Mouse (Mus musculus): Measurements from ENCODE around the gene Helq. TPM values are rescaled to one million over a fixed set of nuclear protein-coding genes. Genes with fewer than 3 reads are reported as not detected.
A peak's percentile ranks its signal among the peaks of the same experiment; 100 is the strongest.

The Helq gene
- polyA plus RNA-seq (2015; fragmentation: Nextera tagmentation; extraction: Ambion mirVana) = 12.9 and 16.5 TPM in 2 replicates

GRCm38 (mm10) chr5:100798165-100798860 lies at the start of gene Helq, which contains the start of gene Mrps18c:
Gene Helq, minus strand, starts transcription at chr5:100798598.
Gene Mrps18c, plus strand, starts transcription at chr5:100798627.
- Histone ChIP-seq H3K9ac (replicated peaks; ENCODE audit: low read length) (peak within 1 kb of the TSS; percentile 83), H3K27me3 (ENCODE audit: insufficient read depth, low read length) (no peaks in the 10 kb centered on the region), H3K4me3 (ENCODE audit: low read length) (peak within 1 kb of the TSS; percentile 87), H3K9me3 (ENCODE audit: low read length) (no peaks in the 10 kb centered on the region), H3K27ac (ENCODE audit: low read length) (0 out of 2 replicates have a peak within 1 kb of the TSS, but pooled peaks have one; percentile 10), H3K36me3 (ENCODE audit: insufficient read depth, low read length) (peaks cover 10% of the 10 kb centered on the region; the same call in 1 of the 2 replicates), H3K4me1 (ENCODE audit: insufficient read depth, low read length) (peaks cover 14% of the 10 kb centered on the region), H3K4me2 (replicated peaks; ENCODE audit: low read depth, low read length) (peak within 1 kb of the TSS; percentile 94)
- peak; percentile 97 for ATAC-seq (ENCODE audit: low FRiP score, low TSS enrichment)
- under 1% methylated on average over 67 of the region's 67 CpGs for WGBS

GRCm38 (mm10) chr5:100847143-100847542 lies 48.7 kb upstream of the Helq start:
- H3K4me1 ChIP-seq (ENCODE audit: insufficient read depth, low read length) = peaks cover 17% of the 10 kb centered on the region
- H3K36me3 ChIP-seq (ENCODE audit: insufficient read depth, low read length) = no peaks in the 10 kb centered on the region
- H3K4me2 ChIP-seq (replicated peaks; ENCODE audit: low read depth, low read length) = peak overlapping the region; percentile 99
- ATAC-seq (ENCODE audit: low FRiP score, low TSS enrichment) = no peak
- H3K4me3 ChIP-seq (ENCODE audit: low read length) = peak overlapping the region; percentile 68
- 5% methylated on average over 2 of the region's 2 CpGs for WGBS
- peaks cover 3% of the 10 kb centered on the region for H3K9me3 ChIP-seq (ENCODE audit: low read length)
- peaks cover 31% of the 10 kb centered on the region for H3K27me3 ChIP-seq (ENCODE audit: insufficient read depth, low read length)
- H3K9ac ChIP-seq (replicated peaks; ENCODE audit: low read length) = no peak overlapping the region
- H3K27ac ChIP-seq (ENCODE audit: low read length) = no peak overlapping the region

GRCm38 (mm10) chr5:100846599-100846920 lies 48.2 kb upstream of the Helq start:
- WGBS = under 1% methylated on average over 22 of the region's 22 CpGs
- H3K9ac ChIP-seq (replicated peaks; ENCODE audit: low read length) = peak overlapping the region; percentile 64
- peak overlapping the region; percentile 68 for H3K4me3 ChIP-seq (ENCODE audit: low read length)
- peaks cover 17% of the 10 kb centered on the region for H3K4me1 ChIP-seq (ENCODE audit: insufficient read depth, low read length)
- no peaks in the 10 kb centered on the region for H3K36me3 ChIP-seq (ENCODE audit: insufficient read depth, low read length)
- H3K9me3 ChIP-seq (ENCODE audit: low read length) = peaks cover 9% of the 10 kb centered on the region
- ATAC-seq (ENCODE audit: low FRiP score, low TSS enrichment) = no peak; the same call in 1 of the 2 replicates
- no peak overlapping the region for H3K27ac ChIP-seq (ENCODE audit: low read length)
- H3K4me2 ChIP-seq (replicated peaks; ENCODE audit: low read depth, low read length) = peak overlapping the region; percentile 99
- H3K27me3 ChIP-seq (ENCODE audit: insufficient read depth, low read length) = peaks cover 31% of the 10 kb centered on the region

- Histone ChIP-seq H3K4me2 (replicated peaks; ENCODE audit: low read depth, low read length) (peak overlapping the region; percentile 99), H3K9me3 (ENCODE audit: low read length) (peaks cover 9% of the 10 kb centered on the region), H3K9ac (replicated peaks; ENCODE audit: low read length) (peak overlapping the region; percentile 64), H3K4me1 (ENCODE audit: insufficient read depth, low read length) (peaks cover 17% of the 10 kb centered on the region), H3K4me3 (ENCODE audit: low read length) (peak overlapping the region; percentile 68), H3K36me3 (ENCODE audit: insufficient read depth, low read length) (no peaks in the 10 kb centered on the region), H3K27ac (ENCODE audit: low read length) (no peak overlapping the region), H3K27me3 (ENCODE audit: insufficient read depth, low read length) (peaks cover 31% of the 10 kb centered on the region)
- peak; percentile 82 for ATAC-seq (ENCODE audit: low FRiP score, low TSS enrichment)
- WGBS = under 1% methylated on average over 52 of the region's 52 CpGs
These were observed 47.6 kb upstream of the Helq start for GRCm38 (mm10) chr5:100845848-100846598.

- ATAC-seq (ENCODE audit: low FRiP score, low TSS enrichment) = no peak; the same call in 1 of the 2 replicates
- Histone ChIP-seq H3K9ac (replicated peaks; ENCODE audit: low read length) (peak within 1 kb of the TSS; percentile 64), H3K9me3 (ENCODE audit: low read length) (peaks cover 9% of the 10 kb centered on the region), H3K36me3 (ENCODE audit: insufficient read depth, low read length) (no peaks in the 10 kb centered on the region), H3K4me1 (ENCODE audit: insufficient read depth, low read length) (peaks cover 17% of the 10 kb centered on the region), H3K27ac (ENCODE audit: low read length) (no peak within 1 kb of the TSS), H3K4me2 (replicated peaks; ENCODE audit: low read depth, low read length) (peak within 1 kb of the TSS; percentile 99), H3K27me3 (ENCODE audit: insufficient read depth, low read length) (peaks cover 31% of the 10 kb centered on the region), H3K4me3 (ENCODE audit: low read length) (peak within 1 kb of the TSS; percentile 68)
- WGBS = 0% methylated on average over 16 of the region's 16 CpGs
These were observed 47.1 kb upstream of the Helq start, which contains the start of gene Gpat3 for GRCm38 (mm10) chr5:100845485-100845847. Gene Gpat3, plus strand, starts transcription at chr5:100845713.

- Histone ChIP-seq H3K4me3 (ENCODE audit: low read length) (no peak overlapping the region), H3K27ac (ENCODE audit: low read length) (no peak overlapping the region), H3K27me3 (ENCODE audit: insufficient read depth, low read length) (peaks cover 31% of the 10 kb centered on the region), H3K4me1 (ENCODE audit: insufficient read depth, low read length) (peaks cover 17% of the 10 kb centered on the region), H3K9me3 (ENCODE audit: low read length) (peaks cover 9% of the 10 kb centered on the region), H3K36me3 (ENCODE audit: insufficient read depth, low read length) (no peaks in the 10 kb centered on the region), H3K9ac (replicated peaks; ENCODE audit: low read length) (no peak overlapping the region), H3K4me2 (replicated peaks; ENCODE audit: low read depth, low read length) (no peak overlapping the region)
- no peak for ATAC-seq (ENCODE audit: low FRiP score, low TSS enrichment)
- WGBS = 44% methylated on average over 3 of the region's 3 CpGs
These were observed 46.1 kb upstream of the Helq start for GRCm38 (mm10) chr5:100844485-100844884.

GRCm38 (mm10) chr5:100837907-100838306 lies 39.5 kb upstream of the Helq start:
- Histone ChIP-seq H3K4me1 (ENCODE audit: insufficient read depth, low read length) (no peaks in the 10 kb centered on the region), H3K27me3 (ENCODE audit: insufficient read depth, low read length) (no peaks in the 10 kb centered on the region), H3K36me3 (ENCODE audit: insufficient read depth, low read length) (no peaks in the 10 kb centered on the region), H3K9me3 (ENCODE audit: low read length) (peaks cover 9% of the 10 kb centered on the region), H3K9ac (replicated peaks; ENCODE audit: low read length) (no peak overlapping the region), H3K4me3 (ENCODE audit: low read length) (no peak overlapping the region), H3K27ac (ENCODE audit: low read length) (no peak overlapping the region), H3K4me2 (replicated peaks; ENCODE audit: low read depth, low read length) (no peak overlapping the region)
- no peak for ATAC-seq (ENCODE audit: low FRiP score, low TSS enrichment)
- 82% methylated on average over 7 of the region's 7 CpGs for WGBS

GRCm38 (mm10) chr5:100835862-100836538 lies 37.6 kb upstream of the Helq start:
- Histone ChIP-seq H3K36me3 (ENCODE audit: insufficient read depth, low read length) (no peaks in the 10 kb centered on the region), H3K4me2 (replicated peaks; ENCODE audit: low read depth, low read length) (no peak overlapping the region), H3K9ac (replicated peaks; ENCODE audit: low read length) (no peak overlapping the region), H3K4me3 (ENCODE audit: low read length) (no peak overlapping the region), H3K27me3 (ENCODE audit: insufficient read depth, low read length) (no peaks in the 10 kb centered on the region), H3K4me1 (ENCODE audit: insufficient read depth, low read length) (no peaks in the 10 kb centered on the region), H3K9me3 (ENCODE audit: low read length) (no peaks in the 10 kb centered on the region), H3K27ac (ENCODE audit: low read length) (no peak overlapping the region)
- 64% methylated on average over 9 of the region's 9 CpGs for WGBS
- no peak for ATAC-seq (ENCODE audit: low FRiP score, low TSS enrichment)

- Histone ChIP-seq H3K36me3 (ENCODE audit: insufficient read depth, low read length) (no peaks in the 10 kb centered on the region), H3K4me2 (replicated peaks; ENCODE audit: low read depth, low read length) (no peak overlapping the region), H3K4me1 (ENCODE audit: insufficient read depth, low read length) (no peaks in the 10 kb centered on the region), H3K9me3 (ENCODE audit: low read length) (no peaks in the 10 kb centered on the region), H3K27me3 (ENCODE audit: insufficient read depth, low read length) (no peaks in the 10 kb centered on the region), H3K27ac (ENCODE audit: low read length) (no peak overlapping the region), H3K9ac (replicated peaks; ENCODE audit: low read length) (no peak overlapping the region), H3K4me3 (ENCODE audit: low read length) (no peak overlapping the region)
- no peak for ATAC-seq (ENCODE audit: low FRiP score, low TSS enrichment)
- WGBS = 87% methylated on average over 2 of the region's 2 CpGs
These were observed 35.4 kb upstream of the Helq start for GRCm38 (mm10) chr5:100833841-100834240.

Data from kidney, embryonic 16.5 days (tissue).